Mouse (Mus musculus) forebrain, embryonic 12.5 days (tissue): ENCODE measurements around the gene Mff. TPM values are rescaled to one million over a fixed set of nuclear protein-coding genes. Genes with fewer than 3 reads are reported as not detected.

ENCODE experiments used
- ATAC-seq: fragments of 200-750 bp; cut with Nextera tagmentation; 2 replicates; pipeline ENCODE4 v1.8.0; 2017; ENCODE audit warnings: moderate TSS enrichment; ENCODE audit not compliant: low FRiP score
- H3K27ac ChIP-seq: fragments of 300-500 bp; sonication (generic); 2 replicates; pipeline ENCODE4 v1.5.1; 2016; ENCODE audit warnings: mild to moderate bottlenecking
- H3K27me3 ChIP-seq: fragments of 300-500 bp; sonication (generic); 2 replicates; pipeline ENCODE4 v1.6.1; 2016; ENCODE audit warnings: mild to moderate bottlenecking
- H3K36me3 ChIP-seq: fragments of 300-500 bp; sonication (generic); replicated peaks from 2 replicates; pipeline ENCODE4 v1.6.1; 2016; ENCODE audit warnings: mild to moderate bottlenecking
- H3K4me1 ChIP-seq: fragments of 300-500 bp; sonication (generic); 2 replicates; pipeline ENCODE4 v1.6.1; 2016
- H3K4me2 ChIP-seq: fragments of 300-500 bp; sonication (generic); 2 replicates; pipeline ENCODE4 v1.6.1; 2016; ENCODE audit warnings: mild to moderate bottlenecking, moderate library complexity
- H3K4me3 ChIP-seq: fragments of 300-500 bp; sonication (generic); replicated peaks from 2 replicates; pipeline ENCODE4 v1.5.1; 2016; ENCODE audit warnings: mild to moderate bottlenecking
- H3K9ac ChIP-seq: fragments of 300-500 bp; sonication (generic); 2 replicates; pipeline ENCODE4 v1.6.1; 2016; ENCODE audit warnings: mild to moderate bottlenecking
- H3K9me3 ChIP-seq: fragments of 300-500 bp; sonication (generic); 2 replicates; pipeline ENCODE4 v1.6.1; 2016
- WGBS: fragments of 180-500 bp; shearing (Covaris S2); methylation state at CpG from one replicate; pipeline ENCODE4 v1.1.7; 2016; 5-methylcytosine and 5-hydroxymethylcytosine counted together
- polyA plus RNA-seq: library from polyadenylated mRNA; unstranded; fragments of >200 nt; fragmentation: Nextera tagmentation; extraction: Ambion mirVana; gene quantifications from 2 replicates; pipeline ENCODE4 v1.2.1, GENCODE M21; 2016

Gene Mff
- polyA plus RNA-seq, 1 experiment from 2014 or later = 285 TPM

DNA sequence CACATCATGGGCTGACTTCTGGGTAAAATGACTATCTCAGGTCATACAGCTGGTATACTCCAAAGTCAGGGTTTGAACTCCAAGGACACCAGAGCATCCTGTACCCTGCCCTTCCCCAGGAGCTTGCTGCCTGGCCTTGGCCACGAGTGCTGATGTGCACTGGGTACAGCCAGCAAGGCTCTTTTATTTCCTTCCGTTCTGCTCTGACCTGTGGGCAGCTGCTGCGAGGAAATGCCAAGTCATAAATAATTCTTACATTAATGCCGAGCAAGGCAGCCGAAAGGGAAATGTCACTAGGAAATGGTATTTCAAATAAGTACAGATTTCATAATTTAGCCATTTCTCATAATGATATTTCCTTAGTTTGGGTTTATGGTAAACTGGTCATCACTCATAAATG, 73.6 kb downstream of the Mff start:
- no peak for ATAC-seq
- Histone ChIP-seq H3K36me3 (no peaks in the 10 kb centered on the region), H3K9me3 (no peaks in the 10 kb centered on the region), H3K4me2 (no peak overlapping the region), H3K27me3 (no peaks in the 10 kb centered on the region), H3K27ac (no peak overlapping the region), H3K4me3 (no peak overlapping the region), H3K4me1 (no peaks in the 10 kb centered on the region), H3K9ac (no peak overlapping the region)
- 83% methylated on average over 5 of the region's 5 CpGs for WGBS

DNA sequence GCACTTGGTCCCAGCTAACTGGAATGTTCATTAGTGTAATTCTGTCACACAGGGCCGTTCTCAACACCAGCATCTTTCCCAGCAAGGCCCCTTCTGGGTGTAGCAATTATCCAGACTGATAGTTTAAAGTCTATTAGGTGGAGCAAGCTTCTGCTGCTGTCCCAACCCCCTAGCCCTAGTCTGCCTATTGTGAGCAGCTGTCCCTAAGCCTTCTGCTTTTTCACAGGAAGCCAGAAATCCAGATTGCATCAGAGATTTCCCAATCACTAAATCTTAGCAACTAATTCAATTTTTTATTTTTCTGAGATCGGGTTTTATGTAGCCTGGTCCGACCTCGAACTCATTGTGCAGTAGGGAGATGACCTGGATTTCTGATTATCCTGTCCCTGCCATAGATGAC, 74.2 kb downstream of the Mff start:
- no peaks in the 10 kb centered on the region for H3K36me3 ChIP-seq
- no peak overlapping the region for H3K9ac ChIP-seq
- no peaks in the 10 kb centered on the region for H3K4me1 ChIP-seq
- H3K27me3 ChIP-seq = no peaks in the 10 kb centered on the region
- 81% methylated on average over 4 of the region's 4 CpGs for WGBS
- no peak overlapping the region for H3K27ac ChIP-seq
- ATAC-seq = no peak
- no peak overlapping the region for H3K4me2 ChIP-seq
- no peaks in the 10 kb centered on the region for H3K9me3 ChIP-seq
- no peak overlapping the region for H3K4me3 ChIP-seq

DNA sequence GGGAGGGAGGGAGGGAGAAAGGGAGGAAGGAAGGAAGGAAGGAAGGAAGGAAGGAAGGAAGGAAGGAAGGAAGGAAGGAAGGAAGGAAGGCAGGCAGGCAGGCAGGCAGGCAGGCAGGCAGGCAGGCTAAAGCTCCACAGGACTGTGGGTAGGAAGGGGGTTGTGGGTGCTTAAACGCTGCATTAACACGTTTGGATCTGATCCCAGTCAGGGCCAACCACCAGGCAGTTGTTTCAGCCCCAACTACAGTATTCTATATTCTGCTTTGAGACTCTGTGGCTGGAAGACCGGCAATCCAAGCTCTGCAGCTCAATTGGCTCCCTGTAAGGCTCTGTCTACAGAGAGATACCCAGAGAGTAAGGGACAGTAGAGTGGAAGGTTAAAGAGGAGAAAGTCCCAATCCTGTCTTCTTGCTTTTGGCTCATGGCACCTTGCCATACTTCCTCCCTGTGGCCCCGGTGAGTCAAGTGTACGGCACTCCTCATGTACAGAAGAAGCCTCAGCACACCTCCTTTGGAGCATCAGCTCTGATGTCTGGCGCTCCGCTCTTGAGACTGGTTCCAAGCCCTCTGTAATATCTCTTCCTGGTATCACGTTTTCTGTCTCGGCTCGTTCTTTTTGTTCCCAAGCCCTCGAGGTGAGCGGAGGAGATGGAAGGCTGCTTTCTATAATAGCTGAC, 76.6 kb downstream of the Mff start:
- no peaks in the 10 kb centered on the region for H3K9me3 ChIP-seq
- no peaks in the 10 kb centered on the region for H3K4me1 ChIP-seq
- WGBS = 85% methylated on average over 12 of the region's 12 CpGs
- H3K4me2 ChIP-seq = no peak overlapping the region
- H3K36me3 ChIP-seq = no peaks in the 10 kb centered on the region
- H3K4me3 ChIP-seq = no peak overlapping the region
- H3K9ac ChIP-seq = no peak overlapping the region
- no peaks in the 10 kb centered on the region for H3K27me3 ChIP-seq
- no peak for ATAC-seq
- H3K27ac ChIP-seq = no peak overlapping the region

Other genes with a start within 250 kb of the Mff start
- 0.12 and 0.17 TPM in 2 replicates for gene Col4a4, start 138.0 kb upstream of the Mff start, polyA plus RNA-seq
- gene Col4a3, start 138.0 kb upstream of the Mff start, polyA plus RNA-seq = 0.12 and 0.23 TPM in 2 replicates
- 0.13 and 0.24 TPM in 2 replicates for gene Tm4sf20, start 43.6 kb downstream of the Mff start, polyA plus RNA-seq
- not detected in 2 replicates for gene Gm47791, start 46.4 kb downstream of the Mff start, polyA plus RNA-seq
- 39.5 and 41.8 TPM in 2 replicates for gene Agfg1, start 114.6 kb downstream of the Mff start, polyA plus RNA-seq
- not detected in 2 replicates for gene A030005L19Rik, start 188.4 kb downstream of the Mff start, polyA plus RNA-seq
- not detected in 2 replicates for gene A030014E15Rik, start 200.0 kb downstream of the Mff start, polyA plus RNA-seq
- gene Gm6217, start 206.5 kb downstream of the Mff start, polyA plus RNA-seq = not detected in 2 replicates
- not detected in 2 replicates for gene A030003K21Rik, start 218.5 kb downstream of the Mff start, polyA plus RNA-seq
- not detected in 2 replicates for gene Gm7544, start 231.1 kb downstream of the Mff start, polyA plus RNA-seq
- not detected in 2 replicates for gene Gm47955, start 235.4 kb downstream of the Mff start, polyA plus RNA-seq